Mouse (Mus musculus): Measurements from ENCODE around the gene Pnma1. TPM values are rescaled to one million over a fixed set of nuclear protein-coding genes. Genes with fewer than 3 reads are reported as not detected.

Gene Pnma1
- total and polyA plus RNA-seq, 3 experiments = 0.13 to 0.30 TPM; not detected in 1

DNA sequence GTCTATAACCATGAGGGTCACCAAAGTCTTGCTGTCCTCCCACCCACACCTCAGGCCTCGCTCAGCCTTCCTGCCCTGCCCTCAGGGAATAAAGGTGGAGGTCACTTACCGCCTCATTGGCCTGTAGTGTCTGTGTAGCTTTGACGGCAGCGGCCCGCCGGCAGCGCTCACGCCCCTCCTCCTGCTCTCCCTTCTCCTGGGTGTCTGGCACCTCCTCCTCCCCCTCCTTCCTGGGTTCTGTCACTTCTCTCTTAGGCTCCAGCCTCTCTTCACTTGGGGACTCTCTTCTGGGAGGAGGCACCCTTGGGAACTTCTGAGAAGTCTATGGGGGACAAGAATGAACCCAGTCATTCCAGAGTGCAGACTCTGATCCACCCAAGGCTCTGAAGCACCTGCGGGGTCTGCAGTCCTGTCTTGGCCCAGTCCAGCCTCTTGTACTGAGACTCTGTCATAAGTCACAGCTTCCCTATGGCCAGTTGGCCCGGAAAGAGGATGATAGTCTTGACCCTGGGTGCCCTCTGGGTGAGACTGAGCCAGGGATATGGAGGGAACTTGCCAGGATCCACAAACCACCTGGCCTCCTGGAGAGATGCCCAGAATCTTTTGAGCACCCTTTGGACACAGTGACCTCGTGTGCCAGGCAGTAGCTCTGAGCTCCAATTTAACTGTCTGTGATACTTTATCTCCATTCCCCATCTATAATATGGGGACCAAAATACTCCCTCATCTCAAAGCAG is 6.7 kb upstream of the Pnma1 start:
- Histone ChIP-seq H3K9me3 (replicated peaks; ENCODE audit: low read length) (no peaks in the 10 kb centered on the region), H3K36me3 (replicated peaks in 1 of 2; ENCODE audit: control insufficient read depth in 1 of 2, insufficient read depth in 1 of 2, low read length in 1 of 2) (peaks cover 60 to 94% of the 10 kb centered on the region in 2 experiments), H3K4me1 (ENCODE audit: control insufficient read depth in 1 of 2, insufficient read depth in 2 of 2) (no peaks in the 10 kb centered on the region), H3K27ac (ENCODE audit: insufficient read depth, low read depth) (no peak overlapping the region), H3K79me2 (replicated peaks; ENCODE audit: control insufficient read depth, extremely low read depth, insufficient read depth, poor library complexity, severe bottlenecking) (no peaks in the 10 kb centered on the region), H3K4me3 (replicated peaks in 1 of 3; ENCODE audit: low read depth in 2 of 3, low read length in 2 of 3, poor library complexity in 1 of 3) (no peak overlapping the region), H3K4me2 (ENCODE audit: insufficient read depth, low read depth, poor library complexity, severe bottlenecking) (no peak overlapping the region), H3K27me3 (replicated peaks) (no peaks in the 10 kb centered on the region), H3K9ac (ENCODE audit: insufficient read depth, low read depth) (no peak overlapping the region)
- in situ Hi-C loops (cut with MboI; ENCODE audit: low pct_ligation_motif_present, low pct_unique_long_range_greater_than_20kb, low sequenced_read_pairs) = no loop called here
- DNase-seq (ENCODE audit: extremely low read depth) = no peak
- dilution Hi-C loops (cut with MboI; ENCODE audit: extremely low pct_ligation_motif_present, extremely low pct_unique_long_range_greater_than_20kb, low sequenced_read_pairs) = no loop called here
- TF ChIP-seq CHD1 (IDR thresholded peaks at IDR 0.05; ENCODE audit: low read depth, low read length) = no peak
- TF ChIP-seq POLR2A (IDR thresholded peaks at IDR 0.05; ENCODE audit: low read depth, low read length) = no peak
- TF ChIP-seq PAX5 (IDR thresholded peaks at IDR 0.05; ENCODE audit: low read length) = no peak
- no peak for TF ChIP-seq MAFK (IDR thresholded peaks at IDR 0.05; ENCODE audit: insufficient replicate concordance, low read length)
- no peak for TF ChIP-seq NRF1 (IDR thresholded peaks at IDR 0.05; ENCODE audit: low read depth, low read length)

DNA sequence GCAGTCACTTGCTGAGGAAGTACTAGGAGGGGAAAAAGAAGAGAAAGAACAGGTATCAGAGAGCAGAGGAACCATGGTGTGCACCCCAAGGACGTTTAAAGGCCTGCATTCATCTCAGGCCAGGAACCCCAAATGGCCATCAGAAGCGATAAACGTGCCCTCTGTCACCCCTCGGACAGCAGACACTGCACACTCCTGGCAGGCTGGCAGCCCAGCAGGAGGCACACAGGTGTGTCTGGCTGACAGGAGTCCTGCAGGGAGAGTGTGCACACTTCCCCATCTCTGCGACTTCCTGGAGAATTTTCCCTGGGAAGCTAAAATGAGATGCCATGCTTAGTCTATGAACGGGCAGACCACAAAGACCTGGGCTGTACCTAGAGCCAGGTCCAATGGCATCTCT is 5.1 kb upstream of the Pnma1 start:
- H3K27me3 ChIP-seq (replicated peaks) = no peaks in the 10 kb centered on the region
- no peak overlapping the region for H3K27ac ChIP-seq (ENCODE audit: insufficient read depth, low read depth)
- H3K9me3 ChIP-seq (replicated peaks; ENCODE audit: low read length) = no peaks in the 10 kb centered on the region
- H3K79me2 ChIP-seq (replicated peaks; ENCODE audit: control insufficient read depth, extremely low read depth, insufficient read depth, poor library complexity, severe bottlenecking) = no peaks in the 10 kb centered on the region
- no peak overlapping the region for H3K4me2 ChIP-seq (ENCODE audit: insufficient read depth, low read depth, poor library complexity, severe bottlenecking)
- H3K4me3 ChIP-seq (replicated peaks in 1 of 3; ENCODE audit: low read depth in 2 of 3, low read length in 2 of 3, poor library complexity in 1 of 3) = no peak overlapping the region
- dilution Hi-C loops (cut with MboI; ENCODE audit: extremely low pct_ligation_motif_present, extremely low pct_unique_long_range_greater_than_20kb, low sequenced_read_pairs) = no loop called here
- DNase-seq (ENCODE audit: extremely low read depth) = no peak
- peaks cover 50 to 89% of the 10 kb centered on the region in 2 experiments for H3K36me3 ChIP-seq (replicated peaks in 1 of 2; ENCODE audit: control insufficient read depth in 1 of 2, insufficient read depth in 1 of 2, low read length in 1 of 2)
- in situ Hi-C loops (cut with MboI; ENCODE audit: low pct_ligation_motif_present, low pct_unique_long_range_greater_than_20kb, low sequenced_read_pairs) = no loop called here
- no peaks in the 10 kb centered on the region for H3K4me1 ChIP-seq (ENCODE audit: control insufficient read depth in 1 of 2, insufficient read depth in 2 of 2)
- TF ChIP-seq NRF1 (IDR thresholded peaks at IDR 0.05; ENCODE audit: low read depth, low read length) = no peak
- no peak for TF ChIP-seq MAFK (IDR thresholded peaks at IDR 0.05; ENCODE audit: insufficient replicate concordance, low read length)
- TF ChIP-seq EP300 (IDR thresholded peaks at IDR 0.05; ENCODE audit: low read length) = no peak
- TF ChIP-seq USF2 (conservative IDR thresholded peaks at IDR 0.05; ENCODE audit: low read depth, low read length) = no peak
- no peak for TF ChIP-seq GABPA (IDR thresholded peaks at IDR 0.05; ENCODE audit: insufficient replicate concordance, low read depth, low read length)
- TF ChIP-seq MAZ (IDR thresholded peaks at IDR 0.05; ENCODE audit: low read depth, low read length) = no peak
- no peak for TF ChIP-seq TCF12 (IDR thresholded peaks at IDR 0.05; ENCODE audit: low read depth, low read length)
- no peak overlapping the region for H3K9ac ChIP-seq (ENCODE audit: insufficient read depth, low read depth)

DNA sequence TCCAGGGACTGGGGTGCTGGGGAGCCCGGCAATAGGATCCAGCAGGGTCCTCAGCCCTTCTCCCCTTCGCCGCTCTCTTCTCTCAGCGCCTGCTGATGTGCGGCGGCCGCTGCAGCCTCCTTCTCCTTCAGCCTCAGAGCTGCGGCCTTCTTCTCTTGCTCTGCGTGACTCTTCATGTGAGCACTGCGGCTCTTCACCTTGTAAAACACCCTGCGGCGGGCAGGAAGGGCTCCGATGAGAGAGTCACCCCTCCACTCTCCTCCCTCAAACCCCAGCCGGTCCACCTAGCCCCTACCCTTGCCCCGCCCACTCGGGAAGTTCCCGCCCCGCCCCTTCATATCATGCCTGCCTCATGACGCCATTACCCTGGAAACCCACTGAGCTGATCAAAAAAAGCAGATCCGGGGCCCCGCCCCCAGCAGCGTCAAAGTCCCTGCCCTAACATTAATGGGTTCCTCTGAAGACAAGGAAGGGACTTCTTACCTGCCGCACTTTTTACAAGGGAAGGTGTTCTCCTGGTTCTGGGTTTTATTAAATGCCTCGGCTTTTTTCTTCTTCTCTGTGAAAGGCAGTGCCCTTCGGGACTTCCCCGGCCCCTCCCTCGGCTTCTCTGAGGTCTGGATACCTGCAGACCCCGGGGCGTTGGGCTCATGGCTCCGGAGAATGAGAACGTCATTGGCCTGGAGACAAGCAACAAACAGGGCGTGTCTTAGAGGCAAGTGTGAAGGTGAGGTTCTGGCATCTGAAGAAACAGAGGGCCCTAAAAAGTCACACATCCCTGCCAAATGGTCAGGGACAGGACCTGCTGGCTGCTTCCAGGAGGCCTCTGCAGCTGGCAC is 4.3 kb upstream of the Pnma1 start:
- no peak for TF ChIP-seq MAFK (IDR thresholded peaks at IDR 0.05; ENCODE audit: insufficient replicate concordance, low read length)
- Histone ChIP-seq H3K9ac (ENCODE audit: insufficient read depth, low read depth) (no peak overlapping the region), H3K36me3 (replicated peaks in 1 of 2; ENCODE audit: control insufficient read depth in 1 of 2, insufficient read depth in 1 of 2, low read length in 1 of 2) (peaks cover 48 to 89% of the 10 kb centered on the region in 2 experiments), H3K27ac (ENCODE audit: insufficient read depth, low read depth) (no peak overlapping the region), H3K4me2 (ENCODE audit: insufficient read depth, low read depth, poor library complexity, severe bottlenecking) (no peak overlapping the region), H3K9me3 (replicated peaks; ENCODE audit: low read length) (no peaks in the 10 kb centered on the region), H3K4me1 (ENCODE audit: control insufficient read depth in 1 of 2, insufficient read depth in 2 of 2) (no peaks in the 10 kb centered on the region), H3K27me3 (replicated peaks) (no peaks in the 10 kb centered on the region), H3K79me2 (replicated peaks; ENCODE audit: control insufficient read depth, extremely low read depth, insufficient read depth, poor library complexity, severe bottlenecking) (no peaks in the 10 kb centered on the region), H3K4me3 (replicated peaks in 1 of 3; ENCODE audit: low read depth in 2 of 3, low read length in 2 of 3, poor library complexity in 1 of 3) (no peak overlapping the region)
- dilution Hi-C loops (cut with MboI; ENCODE audit: extremely low pct_ligation_motif_present, extremely low pct_unique_long_range_greater_than_20kb, low sequenced_read_pairs) (no loop called here), in situ Hi-C loops (cut with MboI; ENCODE audit: low pct_ligation_motif_present, low pct_unique_long_range_greater_than_20kb, low sequenced_read_pairs) (no loop called here)
- DNase-seq (ENCODE audit: extremely low read depth) = no peak

All from CH12.LX (cell line).